Mouse (Mus musculus): ENCODE data around the gene Lcn10. TPM values are rescaled to one million over a fixed set of nuclear protein-coding genes. Genes with fewer than 3 reads are reported as not detected.

Lcn10 gene
- polyA plus RNA-seq, 2 experiments: not detected

GRCm38 (mm10) chr2:25663511-25663910, 19.0 kb upstream of the Lcn10 start:
- Histone ChIP-seq H3K27me3 (ENCODE audit: control insufficient read depth, insufficient read depth, low read length) (no peaks in the 10 kb centered on the region), H3K4me1 (ENCODE audit: control insufficient read depth, insufficient read depth, low read length) (no peaks in the 10 kb centered on the region), H3K4me3 (replicated peaks; ENCODE audit: low read length) (no peak overlapping the region), H3K4me2 (replicated peaks; ENCODE audit: low read depth, low read length, severe bottlenecking) (no peak overlapping the region), H3K9ac (ENCODE audit: low read depth, low read length, severe bottlenecking) (no peak overlapping the region), H3K27ac (replicated peaks; ENCODE audit: low read depth, low read length) (no peak overlapping the region), H3K36me3 (ENCODE audit: control insufficient read depth, insufficient read depth, low read length) (no peaks in the 10 kb centered on the region), H3K9me3 (ENCODE audit: control insufficient read depth, low read length) (no peaks in the 10 kb centered on the region)
- 56% methylated on average over 1 of the region's 1 CpGs for WGBS
- DNase-seq (ENCODE audit: low spot score): no peak
- TF ChIP-seq POLR2A (IDR thresholded peaks at IDR 0.05; ENCODE audit: borderline replicate concordance, extremely low read depth, insufficient read depth, insufficient read length): no peak
- no peak for ATAC-seq (ENCODE audit: low FRiP score, low read depth)

- no peak overlapping the region for H3K4me2 ChIP-seq (replicated peaks; ENCODE audit: low read depth, low read length, severe bottlenecking)
- no peaks in the 10 kb centered on the region for H3K4me1 ChIP-seq (ENCODE audit: control insufficient read depth, insufficient read depth, low read length)
- no peak overlapping the region for H3K27ac ChIP-seq (replicated peaks; ENCODE audit: low read depth, low read length)
- no peaks in the 10 kb centered on the region for H3K9me3 ChIP-seq (ENCODE audit: control insufficient read depth, low read length)
- H3K36me3 ChIP-seq (ENCODE audit: control insufficient read depth, insufficient read depth, low read length): no peaks in the 10 kb centered on the region
- ATAC-seq (ENCODE audit: low FRiP score, low read depth) (no peak), DNase-seq (ENCODE audit: low spot score) (no peak)
- H3K9ac ChIP-seq (ENCODE audit: low read depth, low read length, severe bottlenecking): no peak overlapping the region
- no peaks in the 10 kb centered on the region for H3K27me3 ChIP-seq (ENCODE audit: control insufficient read depth, insufficient read depth, low read length)
- TF ChIP-seq POLR2A (IDR thresholded peaks at IDR 0.05; ENCODE audit: borderline replicate concordance, extremely low read depth, insufficient read depth, insufficient read length): no peak
- H3K4me3 ChIP-seq (replicated peaks; ENCODE audit: low read length): no peak overlapping the region
- WGBS: 79% methylated on average over 5 of the region's 5 CpGs
Measured at GRCm38 (mm10) chr2:25664125-25664524, 18.4 kb upstream of the Lcn10 start.

- Histone ChIP-seq H3K9ac (ENCODE audit: low read depth, low read length, severe bottlenecking) (no peak overlapping the region), H3K27ac (replicated peaks; ENCODE audit: low read depth, low read length) (no peak overlapping the region), H3K4me3 (replicated peaks; ENCODE audit: low read length) (no peak overlapping the region), H3K9me3 (ENCODE audit: control insufficient read depth, low read length) (no peaks in the 10 kb centered on the region), H3K4me2 (replicated peaks; ENCODE audit: low read depth, low read length, severe bottlenecking) (no peak overlapping the region), H3K36me3 (ENCODE audit: control insufficient read depth, insufficient read depth, low read length) (no peaks in the 10 kb centered on the region), H3K27me3 (ENCODE audit: control insufficient read depth, insufficient read depth, low read length) (no peaks in the 10 kb centered on the region), H3K4me1 (ENCODE audit: control insufficient read depth, insufficient read depth, low read length) (no peaks in the 10 kb centered on the region)
- DNase-seq (ENCODE audit: low spot score): no peak
- WGBS: 72% methylated on average over 1 of the region's 1 CpGs
- ATAC-seq (ENCODE audit: low FRiP score, low read depth): no peak
- no peak for TF ChIP-seq POLR2A (IDR thresholded peaks at IDR 0.05; ENCODE audit: borderline replicate concordance, extremely low read depth, insufficient read depth, insufficient read length)
Measured at GRCm38 (mm10) chr2:25666516-25666915, 16.0 kb upstream of the Lcn10 start.

- H3K4me2 ChIP-seq (replicated peaks; ENCODE audit: low read depth, low read length, severe bottlenecking): no peak within 1 kb of the TSS
- no peak for TF ChIP-seq POLR2A (IDR thresholded peaks at IDR 0.05; ENCODE audit: borderline replicate concordance, extremely low read depth, insufficient read depth, insufficient read length)
- no peak for ATAC-seq (ENCODE audit: low FRiP score, low read depth)
- H3K36me3 ChIP-seq (ENCODE audit: control insufficient read depth, insufficient read depth, low read length): no peaks in the 10 kb centered on the region
- H3K9ac ChIP-seq (ENCODE audit: low read depth, low read length, severe bottlenecking): no peak within 1 kb of the TSS
- H3K9me3 ChIP-seq (ENCODE audit: control insufficient read depth, low read length): no peaks in the 10 kb centered on the region
- DNase-seq (ENCODE audit: low spot score): no peak
- H3K27me3 ChIP-seq (ENCODE audit: control insufficient read depth, insufficient read depth, low read length): no peaks in the 10 kb centered on the region
- WGBS: 88% methylated on average over 3 of the region's 3 CpGs
- no peak within 1 kb of the TSS for H3K4me3 ChIP-seq (replicated peaks; ENCODE audit: low read length)
- no peaks in the 10 kb centered on the region for H3K4me1 ChIP-seq (ENCODE audit: control insufficient read depth, insufficient read depth, low read length)
- H3K27ac ChIP-seq (replicated peaks; ENCODE audit: low read depth, low read length): no peak within 1 kb of the TSS
Measured at GRCm38 (mm10) chr2:25676486-25676885, 6.0 kb upstream of the Lcn10 start, which contains the start of gene Lcn6. Lcn6 (plus strand) TSS chr2:25676786.

GRCm38 (mm10) chr2:25679559-25679958, 3.0 kb upstream of the Lcn10 start:
- Histone ChIP-seq H3K27ac (replicated peaks; ENCODE audit: low read depth, low read length) (no peak overlapping the region), H3K4me1 (ENCODE audit: control insufficient read depth, insufficient read depth, low read length) (no peaks in the 10 kb centered on the region), H3K36me3 (ENCODE audit: control insufficient read depth, insufficient read depth, low read length) (no peaks in the 10 kb centered on the region), H3K4me2 (replicated peaks; ENCODE audit: low read depth, low read length, severe bottlenecking) (no peak overlapping the region), H3K9ac (ENCODE audit: low read depth, low read length, severe bottlenecking) (no peak overlapping the region), H3K9me3 (ENCODE audit: control insufficient read depth, low read length) (no peaks in the 10 kb centered on the region), H3K27me3 (ENCODE audit: control insufficient read depth, insufficient read depth, low read length) (no peaks in the 10 kb centered on the region), H3K4me3 (replicated peaks; ENCODE audit: low read length) (no peak overlapping the region)
- no peak for TF ChIP-seq POLR2A (IDR thresholded peaks at IDR 0.05; ENCODE audit: borderline replicate concordance, extremely low read depth, insufficient read depth, insufficient read length)
- WGBS: 82% methylated on average over 6 of the region's 6 CpGs
- DNase-seq (ENCODE audit: low spot score) (no peak), ATAC-seq (ENCODE audit: low FRiP score, low read depth) (no peak)

GRCm38 (mm10) chr2:25686941-25687340, 4.4 kb downstream of the Lcn10 start:
- Histone ChIP-seq H3K4me3 (replicated peaks; ENCODE audit: low read length) (no peak overlapping the region), H3K9me3 (ENCODE audit: control insufficient read depth, low read length) (no peaks in the 10 kb centered on the region), H3K36me3 (ENCODE audit: control insufficient read depth, insufficient read depth, low read length) (no peaks in the 10 kb centered on the region), H3K9ac (ENCODE audit: low read depth, low read length, severe bottlenecking) (no peak overlapping the region), H3K4me2 (replicated peaks; ENCODE audit: low read depth, low read length, severe bottlenecking) (no peak overlapping the region), H3K4me1 (ENCODE audit: control insufficient read depth, insufficient read depth, low read length) (no peaks in the 10 kb centered on the region), H3K27ac (replicated peaks; ENCODE audit: low read depth, low read length) (no peak overlapping the region), H3K27me3 (ENCODE audit: control insufficient read depth, insufficient read depth, low read length) (no peaks in the 10 kb centered on the region)
- ATAC-seq (ENCODE audit: low FRiP score, low read depth) (no peak), DNase-seq (ENCODE audit: low spot score) (no peak)
- no peak for TF ChIP-seq POLR2A (IDR thresholded peaks at IDR 0.05; ENCODE audit: borderline replicate concordance, extremely low read depth, insufficient read depth, insufficient read length)
- 43% methylated on average over 4 of the region's 4 CpGs for WGBS

Data from limb, embryonic 14.5 days (tissue).